Mouse (Mus musculus): ENCODE results near the gene Set. TPM values are rescaled to one million over a fixed set of nuclear protein-coding genes. Genes with fewer than 3 reads are reported as not detected.

Set gene
- total and polyA plus RNA-seq, 3 experiments = 250 to 973 (median 580) TPM

DNA sequence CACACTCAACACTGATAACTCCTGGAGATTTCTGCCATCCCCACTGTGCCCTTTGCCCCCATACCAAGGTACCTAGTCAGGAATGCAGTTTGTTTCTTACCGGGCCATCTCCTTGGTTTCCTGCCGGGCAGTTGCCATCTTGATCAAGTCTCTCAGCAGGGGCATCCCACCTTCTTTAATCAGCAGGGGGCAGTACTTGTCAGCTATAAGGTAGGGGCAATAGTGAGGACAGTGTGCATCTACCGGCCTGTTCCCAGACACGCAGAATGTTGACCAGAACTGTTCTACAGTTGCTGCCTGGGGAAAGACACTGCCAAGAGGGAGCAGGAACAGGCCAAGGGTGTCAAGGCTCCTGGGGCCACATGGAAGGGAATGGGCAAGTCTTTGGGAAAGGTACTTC lies 43.0 kb downstream of the Set start:
- H3K27ac ChIP-seq (ENCODE audit: control insufficient read depth, low read depth, low read length) = no peak overlapping the region
- TF ChIP-seq CTCF (IDR thresholded peaks at IDR 0.05 in 2 of 3, conservative IDR thresholded peaks at IDR 0.05 in 1 of 3; ENCODE audit: control insufficient read depth in 1 of 3, insufficient read depth in 1 of 3, low read depth in 2 of 3, low read length in 3 of 3, poor library complexity in 1 of 3, severe bottlenecking in 1 of 3) = peak in 1 of 3 experiments; percentile 37; a peak in 2 of 6 replicates
- TF ChIP-seq ELF1 (IDR thresholded peaks at IDR 0.05; ENCODE audit: low read depth, low read length) = no peak
- TF ChIP-seq TAL1 (IDR thresholded peaks at IDR 0.05; ENCODE audit: low read length) = no peak
- TF ChIP-seq ZMIZ1 (IDR thresholded peaks at IDR 0.05; ENCODE audit: low read depth, low read length) = no peak
- TF ChIP-seq SMC3 (IDR thresholded peaks at IDR 0.05; ENCODE audit: low read depth, low read length) = peak; percentile 27; the same call in 1 of the 2 replicates
- TF ChIP-seq POLR2AphosphoS5 (IDR thresholded peaks at IDR 0.05; ENCODE audit: borderline replicate concordance, low read depth, low read length) = no peak
- no peak for TF ChIP-seq JUND (IDR thresholded peaks at IDR 0.05; ENCODE audit: low read depth, low read length)
- H3K36me3 ChIP-seq (ENCODE audit: control insufficient read depth in 1 of 2, insufficient read depth in 2 of 2, low read length in 2 of 2) = no peaks in the 10 kb centered on the region
- H3K9me3 ChIP-seq (replicated peaks; ENCODE audit: insufficient read depth, low read length) = no peaks in the 10 kb centered on the region
- H3K9ac ChIP-seq (ENCODE audit: control insufficient read depth, low read depth, low read length, poor library complexity, severe bottlenecking) = no peak overlapping the region
- no peak overlapping the region for H3K4me3 ChIP-seq (ENCODE audit: control insufficient read depth in 1 of 2, insufficient read depth in 1 of 2, low read depth in 2 of 2, low read length in 2 of 2)
- peaks cover under 1% of the 10 kb centered on the region; the same call in 1 of the 2 replicates for H3K79me2 ChIP-seq (ENCODE audit: control insufficient read depth, insufficient read depth, low read length, poor library complexity)
- H3K4me1 ChIP-seq (ENCODE audit: control insufficient read depth in 1 of 2, insufficient read depth in 2 of 2, low read length in 2 of 2) = peaks cover 0 to 3% of the 10 kb centered on the region in 2 experiments; a peak in 2 of 4 replicates
- no peaks in the 10 kb centered on the region for H3K27me3 ChIP-seq (ENCODE audit: control insufficient read depth in 1 of 2, insufficient read depth in 2 of 2, low read length in 2 of 2)
- DNase-seq (ENCODE audit: low read depth, low spot score) = no peak

DNA sequence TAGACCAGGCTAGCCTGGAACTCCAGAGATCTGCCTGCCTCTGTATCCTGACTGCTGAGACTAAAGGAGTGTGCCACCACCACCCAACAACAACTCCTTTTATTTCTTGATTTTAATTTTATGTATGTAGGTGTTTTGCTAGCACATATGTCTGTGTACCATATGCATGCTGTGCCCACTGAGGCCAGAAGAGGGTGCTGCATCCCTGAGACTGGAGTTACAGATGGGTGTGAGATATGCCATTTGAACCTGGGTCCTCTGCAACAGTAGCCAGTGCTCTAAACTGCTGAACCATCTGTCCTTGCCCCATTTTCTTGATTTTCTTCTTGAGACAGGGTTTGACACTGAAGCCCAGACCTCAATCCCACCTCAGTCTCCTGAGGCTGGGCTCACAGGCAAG lies 49.2 kb downstream of the Set start:
- H3K9me3 ChIP-seq (replicated peaks; ENCODE audit: insufficient read depth, low read length) = no peaks in the 10 kb centered on the region
- no peaks in the 10 kb centered on the region for H3K27me3 ChIP-seq (ENCODE audit: control insufficient read depth in 1 of 2, insufficient read depth in 2 of 2, low read length in 2 of 2)
- no peak overlapping the region for H3K9ac ChIP-seq (ENCODE audit: control insufficient read depth, low read depth, low read length, poor library complexity, severe bottlenecking)
- H3K79me2 ChIP-seq (ENCODE audit: control insufficient read depth, insufficient read depth, low read length, poor library complexity) = no peaks in the 10 kb centered on the region
- no peak overlapping the region for H3K4me3 ChIP-seq (ENCODE audit: control insufficient read depth in 1 of 2, insufficient read depth in 1 of 2, low read depth in 2 of 2, low read length in 2 of 2)
- no peaks in the 10 kb centered on the region for H3K4me1 ChIP-seq (ENCODE audit: control insufficient read depth in 1 of 2, insufficient read depth in 2 of 2, low read length in 2 of 2)
- peak; percentile 81 for DNase-seq (ENCODE audit: low read depth, low spot score)
- no peak for TF ChIP-seq POLR2AphosphoS5 (IDR thresholded peaks at IDR 0.05; ENCODE audit: borderline replicate concordance, low read depth, low read length)
- peak; percentile 45 for TF ChIP-seq SIN3A (IDR thresholded peaks at IDR 0.05; ENCODE audit: low read length)
- TF ChIP-seq MAX (IDR thresholded peaks at IDR 0.05; ENCODE audit: low read length) = no peak
- TF ChIP-seq ELF1 (IDR thresholded peaks at IDR 0.05; ENCODE audit: low read depth, low read length) = no peak
- 0 out of 2 replicates have a peak, but pooled peaks have one; percentile 37 for TF ChIP-seq MYC (IDR thresholded peaks at IDR 0.05; ENCODE audit: low read depth, low read length)
- peak; percentile 81 to 96 (median 94) for TF ChIP-seq CTCF (IDR thresholded peaks at IDR 0.05 in 2 of 3, conservative IDR thresholded peaks at IDR 0.05 in 1 of 3; ENCODE audit: control insufficient read depth in 1 of 3, insufficient read depth in 1 of 3, low read depth in 2 of 3, low read length in 3 of 3, poor library complexity in 1 of 3, severe bottlenecking in 1 of 3)
- TF ChIP-seq GATA1 (IDR thresholded peaks at IDR 0.05; ENCODE audit: low read depth, low read length) = peak; percentile 45; the same call in 1 of the 2 replicates
- TF ChIP-seq SMC3 (IDR thresholded peaks at IDR 0.05; ENCODE audit: low read depth, low read length) = peak; percentile 94
- TF ChIP-seq MXI1 (IDR thresholded peaks at IDR 0.05; ENCODE audit: low read depth, low read length) = no peak
- TF ChIP-seq RAD21 (IDR thresholded peaks at IDR 0.05; ENCODE audit: low read depth, low read length) = peak; percentile 93
- no peak for TF ChIP-seq NRF1 (IDR thresholded peaks at IDR 0.05; ENCODE audit: insufficient read depth, low read depth, low read length, poor library complexity, severe bottlenecking)
- TF ChIP-seq ZC3H11A (IDR thresholded peaks at IDR 0.05; ENCODE audit: low read depth, low read length) = peak; percentile 76
- TF ChIP-seq ETS1 (IDR thresholded peaks at IDR 0.05; ENCODE audit: low read depth, low read length) = no peak
- no peak for TF ChIP-seq ZMIZ1 (IDR thresholded peaks at IDR 0.05; ENCODE audit: low read depth, low read length)
- TF ChIP-seq NELFE (IDR thresholded peaks at IDR 0.05; ENCODE audit: low read depth, low read length) = no peak
- H3K36me3 ChIP-seq (ENCODE audit: control insufficient read depth in 1 of 2, insufficient read depth in 2 of 2, low read length in 2 of 2) = no peaks in the 10 kb centered on the region
- H3K27ac ChIP-seq (ENCODE audit: control insufficient read depth, low read depth, low read length) = no peak overlapping the region
